In the genomic region with DNA sequence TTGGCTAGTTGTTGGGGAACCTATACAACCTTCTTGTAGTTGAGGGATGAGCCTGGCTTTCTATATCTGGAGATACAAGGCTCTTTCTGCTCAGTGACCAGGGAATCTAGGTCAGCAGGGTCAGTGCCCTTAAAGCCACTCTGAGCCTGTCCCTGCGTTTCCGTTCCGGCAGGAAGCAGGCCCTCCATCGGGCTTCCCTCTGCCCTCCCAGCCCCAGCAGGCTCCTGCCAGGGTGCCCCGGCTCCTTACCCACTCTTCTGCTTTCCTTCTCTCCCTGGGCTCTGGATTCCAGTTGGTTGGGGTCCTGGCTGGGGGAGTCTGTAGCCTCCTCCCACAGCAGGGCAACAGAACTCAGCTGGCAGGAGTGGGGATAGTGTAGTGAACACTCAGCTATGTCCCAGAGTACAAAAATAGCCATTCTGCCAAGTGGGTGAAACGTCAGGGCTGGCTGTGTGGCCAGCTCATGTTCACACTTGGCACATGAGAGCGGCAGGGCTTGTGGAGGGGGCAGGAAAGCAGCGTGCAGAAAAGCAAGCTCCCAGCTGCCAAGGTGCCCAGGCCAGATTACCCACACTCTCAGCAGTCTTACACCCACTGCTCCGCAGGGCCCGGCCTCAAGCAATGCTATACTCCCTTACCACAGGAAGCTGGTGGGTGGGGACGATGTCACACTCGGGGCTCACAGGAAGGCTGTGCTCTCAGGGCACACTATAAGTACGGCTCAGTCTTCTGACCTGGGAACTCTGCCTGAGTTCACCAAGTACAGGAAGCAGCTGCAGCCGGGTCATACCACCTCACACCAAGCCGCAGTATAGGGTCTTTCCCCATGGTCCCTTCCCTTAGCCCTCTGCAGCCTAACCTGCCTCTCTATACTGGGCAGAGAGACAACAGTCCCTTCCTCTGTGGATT, we compare ENCODE assay signal across 9 mouse cellular contexts. TPM values are rescaled to one million over a fixed set of nuclear protein-coding genes. Genes with fewer than 3 reads are reported as not detected.
A peak's percentile ranks its signal among the peaks of the same experiment; 100 is the strongest.
DNase-seq lines count a peak whose midpoint lies in the region; ATAC-seq lines count a peak whose summit lies in the region.
"Had no signal": no experiment of that assay in that cellular context is flagged by ENCODE, and none has a peak within 500 bp of the region (broad histone marks: within the 10 kb centered on the region; RNA-seq: fewer than 3 reads in every experiment).

No protein-coding gene starts in this region.

- no peak for ATAC-seq in midbrain, embryonic 12.5 days (ENCODE audit: low FRiP score, low read depth)
- no peak for ATAC-seq in midbrain, embryonic 13.5 days
- ATAC-seq in common myeloid progenitor, adult 5-6 weeks (replicated peaks; ENCODE audit: low read depth, poor library complexity, severe bottlenecking), result peak; percentile 97
- peak; percentile 94 for ATAC-seq in megakaryocyte progenitor cell, adult 5-6 weeks (replicated peaks; ENCODE audit: poor library complexity)

- no peak overlapping the region for H3K9ac ChIP-seq in midbrain, embryonic 12.5 days (replicated peaks)
- H3K9ac ChIP-seq in midbrain, embryonic 13.5 days (replicated peaks), result no peak overlapping the region

- H3K27me3 ChIP-seq in midbrain, embryonic 12.5 days, result no peaks in the 10 kb centered on the region
- H3K27me3 ChIP-seq in midbrain, embryonic 13.5 days, result no peaks in the 10 kb centered on the region

- H3K27ac ChIP-seq in midbrain, embryonic 12.5 days (replicated peaks), result 0 out of 2 replicates have a peak overlapping the region, but pooled peaks have one; percentile 10
- H3K27ac ChIP-seq in midbrain, embryonic 13.5 days, result no peak overlapping the region; the same call in 1 of the 2 replicates

- peaks cover 4% of the 10 kb centered on the region; the same call in 1 of the 2 replicates for H3K4me1 ChIP-seq in midbrain, embryonic 12.5 days
- H3K4me1 ChIP-seq in midbrain, embryonic 13.5 days (replicated peaks), result no peaks in the 10 kb centered on the region

- no peak overlapping the region for H3K4me2 ChIP-seq in midbrain, embryonic 12.5 days (replicated peaks)
- H3K4me2 ChIP-seq in midbrain, embryonic 13.5 days (replicated peaks), result no peak overlapping the region

- 82% methylated on average over 15 of the region's 15 CpGs for WGBS in midbrain, embryonic 12.5 days
- WGBS in midbrain, embryonic 13.5 days, result 91% methylated on average over 15 of the region's 15 CpGs

- H3K36me3 ChIP-seq in midbrain, embryonic 12.5 days, result no peaks in the 10 kb centered on the region
- peaks cover 3% of the 10 kb centered on the region; the same call in 1 of the 2 replicates for H3K36me3 ChIP-seq in midbrain, embryonic 13.5 days

- intact Hi-C loops in left cerebral cortex, postnatal 36 days (cut with DNase I), result loop anchor here (5.0 kb wide), 2 partner anchors 39 to 89 kb away; no protein-coding TSS in a partner anchor

- DNase-seq in heart, adult 11 months, result peak; percentile 99
- DNase-seq in kidney, adult 11 months, result peak; percentile 92
- peak; percentile 77 for DNase-seq in left cerebral cortex, postnatal 36 days (ENCODE audit: low spot score in 2 of 2)
- DNase-seq in spleen, postnatal 10 days (ENCODE audit: low spot score in 2 of 2), result peak; percentile 65 to 85

- no peak overlapping the region for H3K4me3 ChIP-seq in midbrain, embryonic 12.5 days
- no peak overlapping the region for H3K4me3 ChIP-seq in midbrain, embryonic 13.5 days (replicated peaks)

- H3K9me3 ChIP-seq in midbrain, embryonic 12.5 days, result no peaks in the 10 kb centered on the region
- H3K9me3 ChIP-seq in midbrain, embryonic 13.5 days, result no peaks in the 10 kb centered on the region

RNA-seq across cellular contexts. Expression of a gene that starts 53.4 kb away (rescaled TPM):
- 21.7 and 26.2 TPM in 2 replicates for polyA plus RNA-seq in midbrain, embryonic 12.5 days (2016; fragmentation: Nextera tagmentation; extraction: Ambion mirVana)
- 21.3 and 26.7 TPM in 2 replicates for polyA plus RNA-seq in midbrain, embryonic 13.5 days (2015; fragmentation: Nextera tagmentation; extraction: Ambion mirVana)
- 27.8 and 29.0 TPM in 2 replicates for total RNA-seq in common myeloid progenitor, adult 5-6 weeks (2017)
- total RNA-seq in left cerebral cortex, postnatal 36 days (2021), result 10 to 100 TPM; 82.3 to 89.2 TPM
- total RNA-seq in megakaryocyte progenitor cell, adult 5-6 weeks (2015), result 39.0 and 44.2 TPM in 2 replicates
- total RNA-seq in megakaryocyte progenitor cell, adult 5-6 weeks (2017), result 30.7 and 33.4 TPM in 2 replicates

RNA-seq across cellular contexts. Expression of a gene that starts 54.5 kb away (rescaled TPM):
- 58.2 TPM in 2 replicates for polyA plus RNA-seq in midbrain, embryonic 12.5 days (2016; fragmentation: Nextera tagmentation; extraction: Ambion mirVana)
- 39.3 and 50.9 TPM in 2 replicates for polyA plus RNA-seq in midbrain, embryonic 13.5 days (2015; fragmentation: Nextera tagmentation; extraction: Ambion mirVana)
- total RNA-seq in common myeloid progenitor, adult 5-6 weeks (2017), result 8.2 and 12.7 TPM in 2 replicates
- total RNA-seq in left cerebral cortex, postnatal 36 days (2021), result 100 to 1,000 TPM; 269 to 279 TPM
- 2.7 and 3.1 TPM in 2 replicates for total RNA-seq in megakaryocyte progenitor cell, adult 5-6 weeks (2015)
- 1.8 and 4.1 TPM in 2 replicates for total RNA-seq in megakaryocyte progenitor cell, adult 5-6 weeks (2017)
- total RNA-seq: MEL had no signal

Comparison
In these comparisons a context has a peak if more than half of its experiments do, and no peak if none do; other contexts are left out.
1. ATAC-seq: peak in common myeloid progenitor, adult 5-6 weeks (single experiment) and megakaryocyte progenitor cell, adult 5-6 weeks (single experiment); none in midbrain, embryonic 12.5 days (single experiment) and midbrain, embryonic 13.5 days (single experiment).
2. RNA of a gene that starts 54.5 kb away (total RNA-seq): 269 to 279 TPM in left cerebral cortex, postnatal 36 days; 8.2 to 12.7 TPM in common myeloid progenitor, adult 5-6 weeks and 1.8 to 4.1 TPM in megakaryocyte progenitor cell, adult 5-6 weeks; every median in the first group is over 10 times any median in the second.
3. Peak in every context shown above with its lines, with median percentiles within 50 percentile points of each other: DNase-seq.